13 mouse cellular contexts compared by ENCODE assay signal in genomic region chr1:152413961-152414360, GRCm38 (mm10). TPM values are rescaled to one million over a fixed set of nuclear protein-coding genes. Genes with fewer than 3 reads are reported as not detected.
"Had no signal": no experiment of that assay in that cellular context is flagged by ENCODE, and none has a peak within 500 bp of the region (broad histone marks: within the 10 kb centered on the region; RNA-seq: fewer than 3 reads in every experiment).

No protein-coding gene starts in this region.

- DNase-seq: lung, adult 18-20 months; lung, embryonic 14.5 days; lung, postnatal 10 days; lung, postnatal 4 days; midbrain, embryonic 14.5 days; right cerebral cortex, postnatal 14 days; spleen, adult 18-20 months; thymus, adult 18-20 months; thymus, postnatal 14 days; thymus, postnatal 36 days had no signal

RNA-seq across cellular contexts. Expression of gene Colgalt2, which starts 14.3 kb away (rescaled TPM):
- total RNA-seq: megakaryocyte, adult 5-6 weeks; megakaryocyte-erythroid progenitor cell, adult 5-6 weeks; neutrophil, adult 5-6 weeks had no signal
